Mouse (Mus musculus): Measurements from ENCODE around the gene 9530003J23Rik. TPM values are rescaled to one million over a fixed set of nuclear protein-coding genes. Genes with fewer than 3 reads are reported as not detected.

Gene 9530003J23Rik
- polyA plus RNA-seq, 2 experiments = not detected

GRCm38 (mm10) chr10:117259870-117260269 lies 21.4 kb upstream of the 9530003J23Rik start:
- Histone ChIP-seq H3K27me3 (ENCODE audit: control insufficient read depth, insufficient read depth, low read length) (no peaks in the 10 kb centered on the region), H3K9me3 (ENCODE audit: control insufficient read depth, low read length) (no peaks in the 10 kb centered on the region), H3K9ac (ENCODE audit: low read depth, low read length, severe bottlenecking) (no peak overlapping the region), H3K36me3 (ENCODE audit: control insufficient read depth, insufficient read depth, low read length) (no peaks in the 10 kb centered on the region), H3K4me3 (replicated peaks; ENCODE audit: low read length) (no peak overlapping the region), H3K4me2 (replicated peaks; ENCODE audit: low read depth, low read length, severe bottlenecking) (no peak overlapping the region), H3K4me1 (ENCODE audit: control insufficient read depth, insufficient read depth, low read length) (no peaks in the 10 kb centered on the region), H3K27ac (replicated peaks; ENCODE audit: low read depth, low read length) (no peak overlapping the region)
- ATAC-seq (ENCODE audit: low FRiP score, low read depth) = no peak
- no peak for TF ChIP-seq POLR2A (IDR thresholded peaks at IDR 0.05; ENCODE audit: borderline replicate concordance, extremely low read depth, insufficient read depth, insufficient read length)
- DNase-seq (ENCODE audit: low spot score) = no peak

- TF ChIP-seq POLR2A (IDR thresholded peaks at IDR 0.05; ENCODE audit: borderline replicate concordance, extremely low read depth, insufficient read depth, insufficient read length) = no peak
- ATAC-seq (ENCODE audit: low FRiP score, low read depth) = no peak
- 33% methylated on average over 11 of the region's 11 CpGs for whole genome bisulfite sequencing
- Histone ChIP-seq H3K4me2 (replicated peaks; ENCODE audit: low read depth, low read length, severe bottlenecking) (peak overlapping the region; percentile 32), H3K4me1 (ENCODE audit: control insufficient read depth, insufficient read depth, low read length) (peaks cover 4% of the 10 kb centered on the region; the same call in 1 of the 2 replicates), H3K36me3 (ENCODE audit: control insufficient read depth, insufficient read depth, low read length) (no peaks in the 10 kb centered on the region), H3K27me3 (ENCODE audit: control insufficient read depth, insufficient read depth, low read length) (no peaks in the 10 kb centered on the region), H3K9ac (ENCODE audit: low read depth, low read length, severe bottlenecking) (no peak overlapping the region), H3K27ac (replicated peaks; ENCODE audit: low read depth, low read length) (no peak overlapping the region), H3K4me3 (replicated peaks; ENCODE audit: low read length) (no peak overlapping the region), H3K9me3 (ENCODE audit: control insufficient read depth, low read length) (no peaks in the 10 kb centered on the region)
- no peak for DNase-seq (ENCODE audit: low spot score)
Measured at GRCm38 (mm10) chr10:117235866-117236265, 2.6 kb downstream of the 9530003J23Rik start.

GRCm38 (mm10) chr10:117234825-117235224 lies 3.7 kb downstream of the 9530003J23Rik start:
- Histone ChIP-seq H3K4me1 (ENCODE audit: control insufficient read depth, insufficient read depth, low read length) (peaks cover 4% of the 10 kb centered on the region; the same call in 1 of the 2 replicates), H3K4me2 (replicated peaks; ENCODE audit: low read depth, low read length, severe bottlenecking) (no peak overlapping the region), H3K4me3 (replicated peaks; ENCODE audit: low read length) (no peak overlapping the region), H3K36me3 (ENCODE audit: control insufficient read depth, insufficient read depth, low read length) (no peaks in the 10 kb centered on the region), H3K9me3 (ENCODE audit: control insufficient read depth, low read length) (no peaks in the 10 kb centered on the region), H3K27ac (replicated peaks; ENCODE audit: low read depth, low read length) (no peak overlapping the region), H3K27me3 (ENCODE audit: control insufficient read depth, insufficient read depth, low read length) (no peaks in the 10 kb centered on the region), H3K9ac (ENCODE audit: low read depth, low read length, severe bottlenecking) (no peak overlapping the region)
- ATAC-seq (ENCODE audit: low FRiP score, low read depth) = no peak
- TF ChIP-seq POLR2A (IDR thresholded peaks at IDR 0.05; ENCODE audit: borderline replicate concordance, extremely low read depth, insufficient read depth, insufficient read length) = no peak
- no peak for DNase-seq (ENCODE audit: low spot score)
- 58% methylated on average over 4 of the region's 4 CpGs for WGBS

- no peak overlapping the region for H3K4me3 ChIP-seq (replicated peaks; ENCODE audit: low read length)
- H3K36me3 ChIP-seq (ENCODE audit: control insufficient read depth, insufficient read depth, low read length) = no peaks in the 10 kb centered on the region
- H3K9ac ChIP-seq (ENCODE audit: low read depth, low read length, severe bottlenecking) = no peak overlapping the region
- peaks cover 2% of the 10 kb centered on the region for H3K4me1 ChIP-seq (ENCODE audit: control insufficient read depth, insufficient read depth, low read length)
- DNase-seq (ENCODE audit: low spot score) (no peak), ATAC-seq (ENCODE audit: low FRiP score, low read depth) (no peak)
- H3K27me3 ChIP-seq (ENCODE audit: control insufficient read depth, insufficient read depth, low read length) = no peaks in the 10 kb centered on the region
- H3K4me2 ChIP-seq (replicated peaks; ENCODE audit: low read depth, low read length, severe bottlenecking) = no peak overlapping the region
- H3K27ac ChIP-seq (replicated peaks; ENCODE audit: low read depth, low read length) = no peak overlapping the region
- WGBS = 63% methylated on average over 16 of the region's 16 CpGs
- TF ChIP-seq POLR2A (IDR thresholded peaks at IDR 0.05; ENCODE audit: borderline replicate concordance, extremely low read depth, insufficient read depth, insufficient read length) = no peak
- no peaks in the 10 kb centered on the region for H3K9me3 ChIP-seq (ENCODE audit: control insufficient read depth, low read length)
Measured at GRCm38 (mm10) chr10:117229826-117230225, 8.7 kb downstream of the 9530003J23Rik start.

GRCm38 (mm10) chr10:117226002-117226401 lies 12.5 kb downstream of the 9530003J23Rik start:
- Histone ChIP-seq H3K36me3 (ENCODE audit: control insufficient read depth, insufficient read depth, low read length) (peaks cover 20% of the 10 kb centered on the region), H3K9ac (ENCODE audit: low read depth, low read length, severe bottlenecking) (no peak overlapping the region), H3K4me2 (replicated peaks; ENCODE audit: low read depth, low read length, severe bottlenecking) (no peak overlapping the region), H3K4me3 (replicated peaks; ENCODE audit: low read length) (no peak overlapping the region), H3K27ac (replicated peaks; ENCODE audit: low read depth, low read length) (no peak overlapping the region), H3K4me1 (ENCODE audit: control insufficient read depth, insufficient read depth, low read length) (peaks cover 12% of the 10 kb centered on the region), H3K9me3 (ENCODE audit: control insufficient read depth, low read length) (no peaks in the 10 kb centered on the region), H3K27me3 (ENCODE audit: control insufficient read depth, insufficient read depth, low read length) (no peaks in the 10 kb centered on the region)
- no peak for DNase-seq (ENCODE audit: low spot score)
- 80% methylated on average over 3 of the region's 3 CpGs for WGBS
- TF ChIP-seq POLR2A (IDR thresholded peaks at IDR 0.05; ENCODE audit: borderline replicate concordance, extremely low read depth, insufficient read depth, insufficient read length) = no peak
- no peak for ATAC-seq (ENCODE audit: low FRiP score, low read depth)

- no peak overlapping the region for H3K27ac ChIP-seq (replicated peaks; ENCODE audit: low read depth, low read length)
- DNase-seq (ENCODE audit: low spot score) (no peak), ATAC-seq (ENCODE audit: low FRiP score, low read depth) (no peak)
- H3K4me3 ChIP-seq (replicated peaks; ENCODE audit: low read length) = peak overlapping the region; percentile 84
- no peak for TF ChIP-seq POLR2A (IDR thresholded peaks at IDR 0.05; ENCODE audit: borderline replicate concordance, extremely low read depth, insufficient read depth, insufficient read length)
- H3K4me1 ChIP-seq (ENCODE audit: control insufficient read depth, insufficient read depth, low read length) = peaks cover 12% of the 10 kb centered on the region
- H3K9ac ChIP-seq (ENCODE audit: low read depth, low read length, severe bottlenecking) = no peak overlapping the region
- 62% methylated on average over 8 of the region's 8 CpGs for WGBS
- H3K27me3 ChIP-seq (ENCODE audit: control insufficient read depth, insufficient read depth, low read length) = no peaks in the 10 kb centered on the region
- peak overlapping the region; percentile 89 for H3K4me2 ChIP-seq (replicated peaks; ENCODE audit: low read depth, low read length, severe bottlenecking)
- peaks cover 29% of the 10 kb centered on the region for H3K36me3 ChIP-seq (ENCODE audit: control insufficient read depth, insufficient read depth, low read length)
- no peaks in the 10 kb centered on the region for H3K9me3 ChIP-seq (ENCODE audit: control insufficient read depth, low read length)
Measured at GRCm38 (mm10) chr10:117225094-117225493, 13.4 kb downstream of the 9530003J23Rik start.

Data from limb, embryonic 14.5 days (tissue).